Mouse (Mus musculus) leukemia stem cell, adult 10-12 weeks (primary cell): ENCODE measurements around the gene Dhh. TPM values are rescaled to one million over a fixed set of nuclear protein-coding genes. Genes with fewer than 3 reads are reported as not detected.

Source experiments
- polyA plus RNA-seq: library from polyadenylated mRNA; stranded (reverse); fragments of >175 nt; gene quantifications from 2 replicates; pipeline ENCODE4 v1.2.3, GENCODE M21; 2012; ENCODE audit warnings: low replicate concordance

Dhh gene
- polyA plus RNA-seq = 0.13 TPM in 1 of 2 replicates, not detected in the other

DNA sequence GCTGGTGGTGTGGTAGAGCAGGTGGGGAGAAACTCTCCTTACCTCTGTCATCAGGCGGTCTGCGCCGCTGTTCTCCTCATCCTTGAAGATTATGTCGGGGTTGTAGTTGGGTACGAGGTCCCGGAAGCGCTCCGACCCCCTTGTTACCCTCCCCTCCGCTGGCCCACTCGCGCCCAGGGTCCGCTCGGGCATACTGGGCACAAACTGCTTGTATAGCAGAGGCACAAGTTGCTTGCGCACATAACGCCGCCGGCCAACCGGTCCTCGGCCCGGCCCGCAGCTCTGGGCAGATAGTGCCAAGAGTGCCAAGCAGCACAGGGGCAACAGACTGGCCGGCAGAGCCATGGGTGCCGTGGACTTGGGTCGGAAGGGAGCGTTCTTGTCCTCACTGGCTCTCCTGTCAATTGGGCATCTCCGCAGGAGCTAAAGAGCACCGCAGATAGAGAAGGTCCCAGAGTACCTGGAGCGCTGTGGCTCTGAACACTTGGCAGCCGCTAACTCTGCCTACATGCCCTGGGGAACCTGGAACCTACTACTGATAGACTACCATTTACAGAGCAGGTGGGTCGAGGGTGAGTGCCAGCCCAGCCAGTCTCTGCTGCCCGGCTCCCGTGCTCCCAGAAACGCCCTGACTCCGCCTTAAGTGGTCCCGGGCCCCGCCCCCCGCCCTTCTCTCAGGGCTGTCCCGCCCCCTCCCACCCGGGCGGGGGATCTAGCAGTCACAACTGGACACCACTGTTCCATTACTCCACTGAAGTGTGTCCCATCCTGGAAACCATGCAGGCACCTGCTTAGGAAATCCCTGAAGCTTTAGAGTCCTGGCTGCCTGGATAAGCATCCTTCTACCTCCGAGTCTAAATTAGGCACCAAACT, at the start of gene Dhh:
Dhh (minus strand) TSS at position 613 of the 873 bp plus-strand sequence.

DNA sequence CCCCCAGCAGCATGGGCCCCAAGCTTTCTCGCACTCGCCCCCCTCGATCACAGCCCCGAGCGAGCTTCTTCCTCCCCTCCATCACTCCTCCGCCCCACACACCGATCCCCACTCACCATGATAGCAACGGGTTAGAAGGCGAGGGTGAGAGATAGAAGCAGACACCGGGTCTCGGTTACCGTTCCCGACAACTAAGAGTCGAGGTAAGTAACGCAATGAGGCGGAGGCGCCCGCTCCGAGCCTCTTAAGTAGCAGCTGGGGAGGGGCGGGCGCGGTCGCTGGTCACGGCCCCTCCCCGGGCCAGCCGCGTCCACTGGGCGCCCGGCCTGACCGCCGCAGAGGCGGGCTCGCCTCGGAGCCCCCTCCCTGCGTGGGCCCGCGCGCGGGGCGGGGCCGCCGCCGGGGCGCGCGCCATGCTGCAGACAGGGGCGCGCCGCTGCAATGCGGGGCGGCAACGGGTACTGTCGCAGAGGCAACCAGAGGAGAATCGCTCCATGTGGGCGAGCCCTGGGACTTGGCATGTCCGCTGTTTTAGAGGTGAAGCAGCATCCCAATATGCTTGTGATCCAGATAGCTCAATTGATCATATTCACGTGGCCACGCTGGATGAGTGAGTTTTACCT, 36.0 kb upstream of the Dhh start, which contains the start of gene Tuba1b:
Tuba1b (minus strand) TSS at position 349 of the 623 bp plus-strand sequence.

GRCm38 (mm10) chr15:98917538-98918498, 19.5 kb upstream of the Dhh start, which contains the start of gene Lmbr1l:
Lmbr1l (minus strand) TSS chr15:98918231.

DNA sequence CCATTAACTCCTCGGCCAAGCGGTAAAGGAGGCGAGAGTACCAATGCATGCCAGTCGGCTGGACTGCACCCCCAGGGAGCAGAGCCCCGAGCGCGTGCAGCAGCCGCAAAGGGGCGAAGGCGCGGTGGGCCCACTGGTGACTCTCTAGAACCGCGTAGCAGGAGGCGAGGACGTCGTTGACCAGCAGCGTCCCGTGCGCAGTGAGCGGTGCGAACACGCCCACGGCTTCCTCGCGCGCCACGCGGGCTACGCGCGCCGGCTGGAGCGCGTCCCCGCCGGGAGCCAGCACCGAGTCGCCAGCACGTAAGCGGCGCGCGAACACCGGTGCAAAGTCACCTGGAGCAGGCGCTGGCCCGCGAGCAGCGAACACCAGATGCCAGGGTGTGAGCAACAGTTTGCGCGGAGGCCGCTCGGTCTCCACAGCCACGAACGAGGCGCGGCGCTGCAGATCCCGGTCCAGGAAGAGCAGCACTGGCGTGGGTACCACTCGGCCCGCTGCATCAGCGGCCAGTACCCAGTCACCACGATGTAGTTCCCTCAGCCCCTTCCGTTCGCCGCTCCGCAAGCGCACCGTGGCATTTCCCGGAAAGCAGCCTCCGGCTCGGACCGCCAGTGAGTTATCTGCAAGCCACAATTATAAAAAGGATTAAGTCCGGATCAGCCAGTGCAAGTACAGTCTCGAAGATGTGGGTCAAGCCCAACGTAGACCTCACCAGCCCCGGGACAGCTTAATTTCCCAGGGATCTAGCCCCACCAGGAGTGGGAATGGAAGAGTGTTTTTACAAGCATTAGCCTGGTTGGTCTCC, 4.2 kb downstream of the Dhh start, which contains the start of gene Rhebl1:
Rhebl1 (minus strand) TSS at position 601 of the 806 bp plus-strand sequence.

GRCm38 (mm10) chr15:98871070-98871915, 27.0 kb downstream of the Dhh start, which contains the start of gene Kmt2d:
Kmt2d (minus strand) TSS chr15:98871204.

Other genes starting within 250 kb of the Dhh start
- 83.8 and 103 TPM in 2 replicates for gene Ddx23, start 235.6 kb downstream of the Dhh start, polyA plus RNA-seq
- 0.23 and 0.60 TPM in 2 replicates for gene Rnd1, start 221.1 kb downstream of the Dhh start, polyA plus RNA-seq
- not detected in 2 replicates for gene Ccdc65, start 190.3 kb downstream of the Dhh start, polyA plus RNA-seq
- gene Fkbp11, start 170.3 kb downstream of the Dhh start, polyA plus RNA-seq = 2.6 and 5.6 TPM in 2 replicates
- gene Arf3, start 135.3 kb downstream of the Dhh start, polyA plus RNA-seq = 11.6 and 18.3 TPM in 2 replicates
- 0.13 TPM in 1 of 2 replicates, not detected in the other for gene Wnt10b, start 120.4 kb downstream of the Dhh start, polyA plus RNA-seq
- gene Wnt1, start 108.7 kb downstream of the Dhh start, polyA plus RNA-seq = 0.28 TPM in 1 of 2 replicates, not detected in the other
- 0.32 and 0.66 TPM in 2 replicates for gene Ddn, start 89.0 kb downstream of the Dhh start, polyA plus RNA-seq
- gene Prkag1, start 67.0 kb downstream of the Dhh start, polyA plus RNA-seq = 245 and 251 TPM in 2 replicates
- gene Kmt2d, start 27.3 kb downstream of the Dhh start, polyA plus RNA-seq = 81.7 and 92.9 TPM in 2 replicates
- gene Rhebl1, start 4.0 kb downstream of the Dhh start, polyA plus RNA-seq = 0.84 and 3.0 TPM in 2 replicates
- gene Lmbr1l, start 19.7 kb upstream of the Dhh start, polyA plus RNA-seq = 15.3 and 15.8 TPM in 2 replicates
- 329 and 729 TPM in 2 replicates for gene Tuba1b, start 36.0 kb upstream of the Dhh start, polyA plus RNA-seq
- 8.6 and 196 TPM in 2 replicates for gene Gm49450, start 55.0 kb upstream of the Dhh start, polyA plus RNA-seq
- 4.0 and 6.3 TPM in 2 replicates for gene Tuba1a, start 55.2 kb upstream of the Dhh start, polyA plus RNA-seq
- 21.6 and 198 TPM in 2 replicates for gene Tuba1c, start 131.4 kb upstream of the Dhh start, polyA plus RNA-seq
- gene Prph, start 156.6 kb upstream of the Dhh start, polyA plus RNA-seq = not detected in 2 replicates
- gene Troap, start 176.0 kb upstream of the Dhh start, polyA plus RNA-seq = 84.4 and 87.8 TPM in 2 replicates
- gene C1ql4, start 189.3 kb upstream of the Dhh start, polyA plus RNA-seq = not detected in 2 replicates
- gene Dnajc22, start 194.6 kb upstream of the Dhh start, polyA plus RNA-seq = 0.11 TPM in 1 of 2 replicates, not detected in the other
- 0.27 and 0.60 TPM in 2 replicates for gene Spats2, start 227.4 kb upstream of the Dhh start, polyA plus RNA-seq